24 mouse cellular contexts compared by ENCODE assay signal in genomic region chr2:174102399-174102798, GRCm38 (mm10). TPM values are rescaled to one million over a fixed set of nuclear protein-coding genes. Genes with fewer than 3 reads are reported as not detected.
DNase-seq lines count a peak whose midpoint lies in the region; ATAC-seq lines count a peak whose summit lies in the region.
"Had no signal": no experiment of that assay in that cellular context is flagged by ENCODE, and none has a peak within 500 bp of the region (broad histone marks: within the 10 kb centered on the region; RNA-seq: fewer than 3 reads in every experiment).

No protein-coding gene starts in this region.

- ATAC-seq in intestine, embryonic 15.5 days, result peak; percentile 18; the same call in 1 of the 2 replicates
- ATAC-seq in intestine, embryonic 16.5 days, result no peak
- ATAC-seq in kidney, embryonic 16.5 days (ENCODE audit: low FRiP score, low TSS enrichment), result peak; percentile 44; the same call in 1 of the 2 replicates
- ATAC-seq in embryonic facial prominence, embryonic 12.5 days (ENCODE audit: insufficient number of reproducible peaks, insufficient read depth, low FRiP score, low TSS enrichment), result no peak
- no peak for ATAC-seq in megakaryocyte progenitor cell, adult 5-6 weeks (replicated peaks; ENCODE audit: poor library complexity)
- ATAC-seq: forebrain, postnatal 0 days; liver, postnatal 0 days; lung, postnatal 0 days; Patski had no signal

- no peaks in the 10 kb centered on the region for H3K9me3 ChIP-seq in intestine, embryonic 15.5 days
- no peaks in the 10 kb centered on the region for H3K9me3 ChIP-seq in intestine, embryonic 16.5 days (ENCODE audit: control insufficient read depth, low read length)
- H3K9me3 ChIP-seq in kidney, embryonic 16.5 days (ENCODE audit: low read length), result no peaks in the 10 kb centered on the region
- H3K9me3 ChIP-seq in embryonic facial prominence, embryonic 12.5 days, result no peaks in the 10 kb centered on the region
- H3K9me3 ChIP-seq: heart, embryonic 13.5 days; midbrain, embryonic 12.5 days had no signal

- DNase-seq in kidney, postnatal 10 days, result no peak
- DNase-seq in MN1 (ENCODE audit: low spot score), result peak; percentile 69
- no peak for DNase-seq in testis, postnatal 10 days (ENCODE audit: low spot score)
- DNase-seq: adrenal gland, postnatal 36 days; cerebellum, adult 9-11 months; forebrain, postnatal 0 days; gastrocnemius, postnatal 14 days; heart, adult 18-20 months; heart, postnatal 14 days; left cerebral cortex, postnatal 4 days; liver, postnatal 0 days; thymus, adult 18-20 months; thymus, postnatal 36 days had no signal

- H3K27me3 ChIP-seq in intestine, embryonic 15.5 days (replicated peaks), result no peaks in the 10 kb centered on the region
- no peaks in the 10 kb centered on the region for H3K27me3 ChIP-seq in intestine, embryonic 16.5 days (replicated peaks; ENCODE audit: control insufficient read depth, insufficient read depth, low read length)
- no peaks in the 10 kb centered on the region for H3K27me3 ChIP-seq in kidney, embryonic 16.5 days (ENCODE audit: insufficient read depth, low read length)
- H3K27me3 ChIP-seq in embryonic facial prominence, embryonic 12.5 days, result no peaks in the 10 kb centered on the region
- H3K27me3 ChIP-seq: heart, embryonic 13.5 days; midbrain, embryonic 12.5 days; Patski had no signal

- no peak overlapping the region for H3K4me2 ChIP-seq in intestine, embryonic 15.5 days (replicated peaks)
- no peak overlapping the region for H3K4me2 ChIP-seq in intestine, embryonic 16.5 days (ENCODE audit: low read depth, low read length)
- no peak overlapping the region for H3K4me2 ChIP-seq in kidney, embryonic 16.5 days (replicated peaks; ENCODE audit: low read depth, low read length)
- H3K4me2 ChIP-seq in embryonic facial prominence, embryonic 12.5 days (replicated peaks), result no peak overlapping the region
- H3K4me2 ChIP-seq: heart, embryonic 13.5 days; liver, embryonic 11.5 days; midbrain, embryonic 12.5 days had no signal

- no peaks in the 10 kb centered on the region for H3K4me1 ChIP-seq in intestine, embryonic 15.5 days (replicated peaks)
- peaks cover 3% of the 10 kb centered on the region; the same call in 1 of the 2 replicates for H3K4me1 ChIP-seq in intestine, embryonic 16.5 days (ENCODE audit: control insufficient read depth, insufficient read depth, low read length)
- peaks cover 10% of the 10 kb centered on the region for H3K4me1 ChIP-seq in kidney, embryonic 16.5 days (ENCODE audit: insufficient read depth, low read length)
- 0 out of 2 replicates have a peak, but pooled peaks cover 3% of the 10 kb centered on the region for H3K4me1 ChIP-seq in embryonic facial prominence, embryonic 12.5 days
- H3K4me1 ChIP-seq: heart, embryonic 13.5 days; midbrain, embryonic 12.5 days had no signal

- no peak overlapping the region for H3K4me3 ChIP-seq in intestine, embryonic 15.5 days (replicated peaks)
- no peak overlapping the region for H3K4me3 ChIP-seq in intestine, embryonic 16.5 days (ENCODE audit: low read length)
- H3K4me3 ChIP-seq in kidney, embryonic 16.5 days (ENCODE audit: low read length), result no peak overlapping the region
- no peak overlapping the region for H3K4me3 ChIP-seq in embryonic facial prominence, embryonic 12.5 days
- H3K4me3 ChIP-seq: heart, embryonic 13.5 days; midbrain, embryonic 12.5 days had no signal

- no peaks in the 10 kb centered on the region for H3K36me3 ChIP-seq in intestine, embryonic 15.5 days
- H3K36me3 ChIP-seq in intestine, embryonic 16.5 days (ENCODE audit: control insufficient read depth, insufficient read depth, low read length), result no peaks in the 10 kb centered on the region
- 0 out of 2 replicates have a peak, but pooled peaks cover 8% of the 10 kb centered on the region for H3K36me3 ChIP-seq in kidney, embryonic 16.5 days (ENCODE audit: insufficient read depth, low read length)
- H3K36me3 ChIP-seq in embryonic facial prominence, embryonic 12.5 days, result 0 out of 2 replicates have a peak, but pooled peaks cover 5% of the 10 kb centered on the region

- no peak overlapping the region for H3K9ac ChIP-seq in intestine, embryonic 15.5 days
- H3K9ac ChIP-seq in intestine, embryonic 16.5 days (ENCODE audit: low read depth, low read length), result no peak overlapping the region
- no peak overlapping the region for H3K9ac ChIP-seq in kidney, embryonic 16.5 days (replicated peaks; ENCODE audit: low read length)
- H3K9ac ChIP-seq in embryonic facial prominence, embryonic 12.5 days, result 0 out of 2 replicates have a peak overlapping the region, but pooled peaks have one; percentile 8
- H3K9ac ChIP-seq: forebrain, postnatal 0 days; heart, embryonic 13.5 days; liver, postnatal 0 days; midbrain, embryonic 12.5 days had no signal

- WGBS in intestine, embryonic 15.5 days, result 60% methylated on average over 7 of the region's 7 CpGs
- 59% methylated on average over 7 of the region's 7 CpGs for WGBS in intestine, embryonic 16.5 days
- 55% methylated on average over 7 of the region's 7 CpGs for whole genome bisulfite sequencing in kidney, embryonic 16.5 days
- 42% methylated on average over 7 of the region's 7 CpGs for WGBS in embryonic facial prominence, embryonic 12.5 days

- no peak overlapping the region for H3K27ac ChIP-seq in intestine, embryonic 15.5 days
- H3K27ac ChIP-seq in intestine, embryonic 16.5 days (ENCODE audit: low read length), result no peak overlapping the region
- H3K27ac ChIP-seq in kidney, embryonic 16.5 days (ENCODE audit: low read length), result no peak overlapping the region
- no peak overlapping the region for H3K27ac ChIP-seq in embryonic facial prominence, embryonic 12.5 days
- H3K27ac ChIP-seq: heart, embryonic 13.5 days; macrophage; midbrain, embryonic 12.5 days had no signal

RNA-seq across cellular contexts. Expression of gene Npepl1, which starts 7.8 kb away (rescaled TPM):
- 52.6 and 54.5 TPM in 2 replicates for polyA plus RNA-seq in intestine, embryonic 15.5 days (2015; fragmentation: Nextera tagmentation; extraction: Ambion mirVana)
- 44.4 and 46.0 TPM in 2 replicates for polyA plus RNA-seq in intestine, embryonic 16.5 days (2015; fragmentation: Nextera tagmentation; extraction: Ambion mirVana)
- 50.5 and 51.9 TPM in 2 replicates for polyA plus RNA-seq in kidney, embryonic 16.5 days (2015; fragmentation: Nextera tagmentation; extraction: Ambion mirVana)
- 51.3 and 52.4 TPM in 2 replicates for polyA plus RNA-seq in embryonic facial prominence, embryonic 12.5 days (2016; fragmentation: Nextera tagmentation; extraction: Ambion mirVana)
- total RNA-seq in megakaryocyte progenitor cell, adult 5-6 weeks (2015), result 46.8 and 49.6 TPM in 2 replicates
- total RNA-seq in megakaryocyte progenitor cell, adult 5-6 weeks (2017), result 28.2 and 31.7 TPM in 2 replicates

RNA-seq across cellular contexts. Expression of gene Stx16, which starts 26.3 kb away (rescaled TPM):
- polyA plus RNA-seq in intestine, embryonic 15.5 days (2015; fragmentation: Nextera tagmentation; extraction: Ambion mirVana), result 8.5 and 10.6 TPM in 2 replicates
- polyA plus RNA-seq in intestine, embryonic 16.5 days (2015; fragmentation: Nextera tagmentation; extraction: Ambion mirVana), result 8.3 and 9.1 TPM in 2 replicates
- polyA plus RNA-seq in kidney, embryonic 16.5 days (2015; fragmentation: Nextera tagmentation; extraction: Ambion mirVana), result 11.8 TPM in 2 replicates
- polyA plus RNA-seq in embryonic facial prominence, embryonic 12.5 days (2016; fragmentation: Nextera tagmentation; extraction: Ambion mirVana), result 12.9 and 13.4 TPM in 2 replicates
- 26.6 and 29.2 TPM in 2 replicates for total RNA-seq in megakaryocyte progenitor cell, adult 5-6 weeks (2015)
- total RNA-seq in megakaryocyte progenitor cell, adult 5-6 weeks (2017), result 19.8 and 30.1 TPM in 2 replicates

Comparison
In these comparisons a context has a peak if more than half of its experiments do, and no peak if none do; other contexts are left out.
1. ATAC-seq: peak in intestine, embryonic 15.5 days (single experiment) and kidney, embryonic 16.5 days (single experiment); none in intestine, embryonic 16.5 days (single experiment), embryonic facial prominence, embryonic 12.5 days (single experiment) and megakaryocyte progenitor cell, adult 5-6 weeks (single experiment).